Mouse (Mus musculus) frontal cortex, postnatal 25 days (tissue): Measurements from ENCODE around the gene Sh2d6.
A peak's percentile ranks its signal among the peaks of the same experiment; 100 is the strongest.
"Not testable (repeated sequence)": the region's sequence is repeated elsewhere in the genome, so short reads cannot be mapped to it uniquely, and the experiment has no call there.

Source experiments
- DNase-seq, 2 experiments: peaks; one replicate each; pipeline ENCODE4 v3.0.0; 2022; ENCODE audit warnings: low spot score in 2 of 2

The Sh2d6 gene

GRCm38 (mm10) chr6:72535165-72535564, 13.7 kb upstream of the Sh2d6 start:
- peak; percentile 64 to 74 for DNase-seq

GRCm38 (mm10) chr6:72534035-72534809, 12.7 kb upstream of the Sh2d6 start:
- DNase-seq, result peak in 1 of 2 experiments; percentile 61

- DNase-seq, result not testable (repeated sequence)
These were observed 12.0 kb upstream of the Sh2d6 start for GRCm38 (mm10) chr6:72533555-72533954.

GRCm38 (mm10) chr6:72532580-72532979, 11.1 kb upstream of the Sh2d6 start:
- no peak for DNase-seq

- no peak for DNase-seq
These were observed 7.1 kb upstream of the Sh2d6 start for GRCm38 (mm10) chr6:72528410-72529151.

GRCm38 (mm10) chr6:72527070-72527469, 5.6 kb upstream of the Sh2d6 start:
- DNase-seq, result no peak

- DNase-seq, result no peak
These were observed 2.7 kb upstream of the Sh2d6 start for GRCm38 (mm10) chr6:72524160-72524559.

- DNase-seq, result no peak
These were observed 1.7 kb upstream of the Sh2d6 start for GRCm38 (mm10) chr6:72523222-72523621.

- no peak for DNase-seq
These were observed 781 bp upstream of the Sh2d6 start for GRCm38 (mm10) chr6:72522288-72522687.

GRCm38 (mm10) chr6:72520904-72521303, 603 bp downstream of the Sh2d6 start:
- no peak for DNase-seq

- no peak for DNase-seq
These were observed 1.4 kb downstream of the Sh2d6 start for GRCm38 (mm10) chr6:72519892-72520663.

- DNase-seq, result no peak
These were observed 2.2 kb downstream of the Sh2d6 start for GRCm38 (mm10) chr6:72519303-72519702.

- DNase-seq, result no peak
These were observed 2.7 kb downstream of the Sh2d6 start for GRCm38 (mm10) chr6:72518842-72519241.

- no peak for DNase-seq
These were observed 5.9 kb downstream of the Sh2d6 start for GRCm38 (mm10) chr6:72515644-72516043.

GRCm38 (mm10) chr6:72513071-72513440, 8.5 kb downstream of the Sh2d6 start:
- DNase-seq, result no peak

GRCm38 (mm10) chr6:72512386-72513070, 9.0 kb downstream of the Sh2d6 start:
- DNase-seq, result peak; percentile 74 to 89

- DNase-seq, result no peak
These were observed 10.7 kb downstream of the Sh2d6 start for GRCm38 (mm10) chr6:72510686-72511421.

GRCm38 (mm10) chr6:72509872-72510435, 11.6 kb downstream of the Sh2d6 start:
- no peak for DNase-seq

- no peak for DNase-seq
These were observed 12.9 kb downstream of the Sh2d6 start for GRCm38 (mm10) chr6:72508596-72508995.

GRCm38 (mm10) chr6:72506104-72506503, 15.4 kb downstream of the Sh2d6 start:
- DNase-seq, result no peak

- no peak for DNase-seq
These were observed 17.6 kb downstream of the Sh2d6 start for GRCm38 (mm10) chr6:72503939-72504338.
